Mouse (Mus musculus) heart, postnatal 25 days (tissue): Measurements from ENCODE around the gene Psat1. TPM values are rescaled to one million over a fixed set of nuclear protein-coding genes. Genes with fewer than 3 reads are reported as not detected.

Source experiments
- DNase-seq: peaks from one replicate; pipeline ENCODE4 v3.0.0; 2022; ENCODE audit warnings: low spot score
- intact Hi-C: fragments of 180-260 bp; cut with DNase I; formaldehyde crosslinking; loops from one replicate; pipeline ENCODE4 v1.15.1; 2025
- total RNA-seq, 2 experiments: library from RNA; stranded (reverse); gene quantifications; 2 replicates each; pipeline ENCODE4 v1.2.3; 2021

Gene Psat1
- total RNA-seq, 2 experiments from 2014 or later, result 3.0 to 3.4 TPM

- intact Hi-C loops, result no loop called here
These were observed 21.5 kb downstream of the Psat1 start for GRCm38 (mm10) chr19:15925719-15926045.

GRCm38 (mm10) chr19:15924866-15925718 lies 22.0 kb downstream of the Psat1 start:
- intact Hi-C loops, result loop anchor here (5.0 kb wide), 1 partner anchor 57 kb away; the partner anchor contains the start of gene Cep78
- peak; percentile 80 for DNase-seq

More at GRCm38 (mm10) chr19:15925719-15926045, 21.5 kb downstream of the Psat1 start:
- peak; percentile 39 for DNase-seq

- intact Hi-C loops, result loop anchor here (5.0 kb wide), 1 partner anchor 58 kb away; the partner anchor contains the start of gene Cep78
- no peak for DNase-seq
These were observed 22.8 kb downstream of the Psat1 start for GRCm38 (mm10) chr19:15924181-15924865.

- intact Hi-C loops, result loop anchor here (5.0 kb wide), 1 partner anchor 59 kb away; the partner anchor contains the start of gene Cep78
- DNase-seq, result no peak
These were observed 23.7 kb downstream of the Psat1 start for GRCm38 (mm10) chr19:15923426-15923825.

- DNase-seq, result no peak
- intact Hi-C loops, result no loop called here
These were observed 27.8 kb downstream of the Psat1 start for GRCm38 (mm10) chr19:15919336-15919735.

- DNase-seq, result no peak
- intact Hi-C loops, result no loop called here
These were observed 29.0 kb downstream of the Psat1 start for GRCm38 (mm10) chr19:15918111-15918510.

- intact Hi-C loops, result no loop called here
- DNase-seq, result no peak
These were observed 33.7 kb downstream of the Psat1 start for GRCm38 (mm10) chr19:15913249-15913997.

GRCm38 (mm10) chr19:15911441-15911840 lies 35.7 kb downstream of the Psat1 start:
- no peak for DNase-seq
- intact Hi-C loops, result no loop called here

GRCm38 (mm10) chr19:15910987-15911386 lies 36.1 kb downstream of the Psat1 start:
- no peak for DNase-seq
- intact Hi-C loops, result no loop called here

GRCm38 (mm10) chr19:15910488-15910887 lies 36.6 kb downstream of the Psat1 start:
- no peak for DNase-seq
- intact Hi-C loops, result no loop called here

- intact Hi-C loops, result no loop called here
- DNase-seq, result no peak
These were observed 39.1 kb downstream of the Psat1 start for GRCm38 (mm10) chr19:15908016-15908415.

- intact Hi-C loops, result no loop called here
- DNase-seq, result no peak
These were observed 42.4 kb downstream of the Psat1 start for GRCm38 (mm10) chr19:15904734-15905133.

GRCm38 (mm10) chr19:15903508-15904480 lies 43.3 kb downstream of the Psat1 start:
- DNase-seq, result no peak
- intact Hi-C loops, result no loop called here

- DNase-seq, result no peak
- intact Hi-C loops, result no loop called here
These were observed 51.5 kb downstream of the Psat1 start for GRCm38 (mm10) chr19:15895681-15896080.

GRCm38 (mm10) chr19:15892146-15892545 lies 55.0 kb downstream of the Psat1 start:
- DNase-seq, result no peak
- intact Hi-C loops, result no loop called here

GRCm38 (mm10) chr19:15888466-15888865 lies 58.7 kb downstream of the Psat1 start:
- intact Hi-C loops, result no loop called here
- no peak for DNase-seq

GRCm38 (mm10) chr19:15882705-15883426 lies 64.3 kb downstream of the Psat1 start:
- DNase-seq, result no peak
- intact Hi-C loops, result no loop called here

GRCm38 (mm10) chr19:15880731-15881130 lies 66.4 kb downstream of the Psat1 start:
- intact Hi-C loops, result no loop called here
- no peak for DNase-seq

- no peak for DNase-seq
- intact Hi-C loops, result no loop called here
These were observed 67.9 kb downstream of the Psat1 start for GRCm38 (mm10) chr19:15879271-15879670.
